Mouse (Mus musculus) erythroid progenitor cell, adult 5-6 weeks (primary cell): ENCODE results near the gene Tmem56. TPM values are rescaled to one million over a fixed set of nuclear protein-coding genes. Genes with fewer than 3 reads are reported as not detected.
A peak's percentile ranks its signal among the peaks of the same experiment; 100 is the strongest.

ENCODE experiments used
- ATAC-seq: replicated peaks from 2 replicates; pipeline ENCODE4 v1.8.0; 2016; ENCODE audit warnings: moderate number of reproducible peaks, mild to moderate bottlenecking, moderate TSS enrichment, inconsistent platforms; ENCODE audit not compliant: poor library complexity, low FRiP score, severe bottlenecking
- total RNA-seq, 2 experiments: library from RNA; stranded (forward) in 1 of 2; stranded (reverse) in 1 of 2; fragments of 150-400 nt in 1 of 2; fragments of 186-747, 209-891 nt in 1 of 2; gene quantifications; 2 replicates each; pipeline versions ENCODE4 v1.2.3 to v1.2.4; 2015 to 2017; ENCODE audit warnings: low replicate concordance in 2 of 2

Gene Tmem56
- total RNA-seq, 2 experiments from 2014 or later: 36.5 to 57.0 TPM

DNA sequence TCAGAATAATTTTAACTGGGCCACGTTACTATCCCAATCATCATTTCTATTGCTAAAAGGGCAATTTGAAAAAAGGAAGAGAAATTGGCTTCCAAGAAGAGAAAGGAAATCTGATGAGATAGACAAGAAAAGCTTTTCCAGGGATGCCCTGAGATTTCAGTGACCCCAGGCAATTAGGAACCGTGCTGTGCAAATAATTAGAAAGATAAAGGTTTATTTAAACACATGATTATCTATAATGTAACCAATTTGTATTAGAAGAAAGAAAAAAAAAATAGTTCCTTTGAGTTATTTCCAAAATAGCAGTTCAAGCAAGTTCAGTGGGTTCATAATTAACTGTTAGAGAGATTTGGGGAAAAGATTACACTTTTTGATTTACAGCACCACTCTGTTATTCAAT, 110.2 kb downstream of the Tmem56 start:
- ATAC-seq: no peak

DNA sequence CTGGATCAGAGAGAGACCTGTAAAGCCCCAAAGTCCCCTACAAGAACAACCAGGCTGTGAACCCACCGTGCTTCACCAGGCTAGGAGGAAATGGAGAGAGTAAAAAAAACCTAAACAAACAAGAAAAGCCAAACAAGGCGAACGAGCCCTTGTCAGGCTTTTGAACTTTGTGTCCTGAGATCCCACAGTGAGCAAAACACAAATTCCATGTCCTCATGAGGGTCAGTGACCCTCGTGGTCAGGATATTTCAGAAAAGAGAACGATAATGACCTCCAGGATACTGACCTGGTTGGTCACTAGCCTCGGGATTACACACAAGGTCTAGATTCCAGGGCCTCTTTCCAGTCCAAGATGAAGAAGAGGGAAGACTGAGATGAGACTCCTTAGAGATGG, 111.0 kb downstream of the Tmem56 start:
- ATAC-seq: peak; percentile 22

DNA sequence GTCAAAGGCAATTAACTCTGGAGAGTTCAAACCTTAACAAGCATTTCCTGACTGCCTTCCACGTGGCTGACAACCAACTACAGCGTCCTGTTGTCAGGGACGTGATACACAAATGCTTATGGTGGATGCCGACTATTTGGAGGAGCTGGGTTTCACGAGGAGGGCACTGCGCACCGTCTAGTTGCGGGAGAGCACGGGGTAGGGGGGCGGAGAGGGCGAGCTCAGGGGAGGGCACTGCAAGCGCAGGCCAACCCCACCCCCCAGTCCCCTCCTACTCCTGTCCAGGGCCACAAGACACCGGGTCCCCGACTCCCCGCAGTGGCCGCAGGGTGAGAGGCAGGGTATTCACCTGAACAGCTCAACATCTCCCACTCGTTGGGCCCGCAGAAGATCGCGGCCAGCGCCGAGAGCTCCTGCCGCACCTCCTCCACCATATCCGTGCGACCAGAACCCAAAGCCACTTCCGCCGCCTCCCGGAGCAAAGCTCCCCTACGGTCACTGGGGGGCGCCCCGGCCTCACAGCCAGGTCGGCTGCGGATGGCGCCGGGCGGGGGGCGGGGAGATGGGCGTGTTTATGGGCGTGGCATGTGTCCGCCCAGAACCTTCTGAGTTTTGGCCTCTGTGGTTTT, 111.5 kb downstream of the Tmem56 start, which contains the start of gene Rwdd3:
TSS of gene Rwdd3 (minus strand) at position 453 of the 629 bp plus-strand sequence.
- ATAC-seq: peak; percentile 94

DNA sequence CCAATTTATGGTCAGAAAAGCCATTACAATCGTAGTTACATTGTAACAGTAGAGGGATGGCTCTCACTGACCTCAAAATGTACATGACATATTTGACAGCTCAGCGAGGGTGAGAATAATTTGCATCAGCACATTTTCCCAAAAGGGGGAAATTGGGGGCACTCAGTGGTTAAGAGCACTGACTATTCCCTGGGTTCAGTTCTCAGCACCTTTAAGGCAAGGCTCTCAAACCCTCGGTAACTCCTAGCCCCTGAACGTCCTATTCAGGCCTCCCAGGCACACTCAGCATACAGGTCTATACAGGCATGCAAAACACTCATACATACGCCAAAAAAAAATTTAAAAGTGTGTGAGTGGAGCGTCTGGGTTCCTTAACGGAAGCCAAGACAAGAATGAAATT, 112.3 kb downstream of the Tmem56 start:
- ATAC-seq: no peak

DNA sequence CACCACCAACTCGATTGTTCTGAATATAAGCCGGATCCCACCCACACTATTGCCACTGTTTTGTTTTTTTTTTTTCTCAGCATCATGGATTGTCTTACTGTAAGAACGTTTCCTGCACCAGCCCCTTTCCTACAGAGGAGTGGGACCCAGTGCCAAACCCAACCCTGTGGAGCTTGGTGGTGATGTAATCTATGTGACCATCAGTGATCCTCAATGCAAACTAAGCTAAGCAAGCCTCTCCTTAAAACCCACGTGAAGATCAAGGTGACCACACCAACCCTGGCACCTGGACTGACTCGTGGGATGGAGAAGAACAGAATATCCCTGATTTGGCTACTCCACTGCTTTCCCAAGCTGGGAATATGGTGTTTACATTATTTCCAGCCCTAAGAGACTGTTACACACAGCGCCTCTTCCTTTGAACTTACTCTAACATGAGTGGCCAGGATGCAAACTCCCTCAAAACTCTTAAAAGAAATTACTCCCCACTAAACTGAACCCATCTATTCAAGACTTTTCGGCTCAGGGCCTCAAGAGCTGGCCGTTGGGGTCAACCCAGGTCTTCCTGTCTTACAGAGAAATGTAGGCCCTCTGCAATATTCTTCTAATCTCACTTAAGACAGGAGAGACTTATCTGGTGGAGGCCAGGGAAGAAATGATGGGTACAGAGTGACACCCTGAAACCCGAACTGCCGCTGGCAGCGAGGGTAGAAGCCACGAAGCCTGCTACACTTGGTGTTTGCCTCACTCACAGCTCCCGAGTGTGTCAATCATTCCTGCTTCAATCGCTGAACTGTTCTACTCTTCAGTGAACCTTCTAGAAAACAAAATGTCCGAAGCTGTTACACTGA, 113.6 kb downstream of the Tmem56 start:
- ATAC-seq: peak; percentile 31; the same call in 1 of the 2 replicates

DNA sequence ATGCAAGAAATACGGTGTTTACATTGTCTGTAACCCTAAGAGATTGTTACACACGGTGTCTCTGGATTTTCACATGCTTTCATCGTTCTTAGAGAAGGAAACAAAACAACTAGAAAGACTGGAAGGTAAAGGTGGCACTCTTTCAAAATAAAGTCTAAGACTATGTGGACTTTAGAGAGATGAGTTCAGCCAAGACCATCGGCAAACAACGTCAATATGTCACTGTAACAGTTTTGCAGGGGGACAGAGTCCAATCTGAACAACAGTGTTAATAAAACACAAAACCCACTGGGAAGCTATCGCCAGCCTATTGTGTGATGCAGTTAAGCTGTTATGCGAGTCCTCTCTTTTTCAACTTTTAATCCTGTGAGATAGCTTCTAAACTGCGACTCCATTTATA, 114.3 kb downstream of the Tmem56 start:
- ATAC-seq: no peak

DNA sequence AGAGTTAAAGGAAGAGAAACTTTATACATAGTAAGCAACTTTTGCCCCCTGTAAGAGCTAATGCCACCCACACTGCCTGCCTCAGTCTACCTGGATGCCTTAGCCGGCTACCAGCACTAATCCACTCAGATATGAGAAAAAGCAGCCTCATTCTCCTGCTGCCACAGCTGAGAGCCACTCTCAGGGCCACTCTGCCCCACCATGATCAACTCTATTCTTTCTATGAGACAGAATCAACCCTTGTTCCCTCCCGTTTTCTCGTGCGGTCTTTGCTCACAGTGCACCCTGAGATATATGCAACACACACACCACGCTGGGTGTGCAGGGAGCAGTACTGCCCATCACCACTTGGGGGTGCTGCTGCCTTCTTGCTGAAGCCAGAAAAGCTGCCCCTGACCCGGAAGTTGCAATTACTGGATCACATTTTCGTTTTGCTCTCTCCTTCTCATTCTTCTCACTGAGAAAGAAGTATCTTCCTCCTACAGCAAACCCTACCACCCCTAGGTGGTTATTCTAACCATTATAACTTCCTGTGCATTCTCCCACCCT, 119.6 kb downstream of the Tmem56 start:
- ATAC-seq: peak; percentile 93

DNA sequence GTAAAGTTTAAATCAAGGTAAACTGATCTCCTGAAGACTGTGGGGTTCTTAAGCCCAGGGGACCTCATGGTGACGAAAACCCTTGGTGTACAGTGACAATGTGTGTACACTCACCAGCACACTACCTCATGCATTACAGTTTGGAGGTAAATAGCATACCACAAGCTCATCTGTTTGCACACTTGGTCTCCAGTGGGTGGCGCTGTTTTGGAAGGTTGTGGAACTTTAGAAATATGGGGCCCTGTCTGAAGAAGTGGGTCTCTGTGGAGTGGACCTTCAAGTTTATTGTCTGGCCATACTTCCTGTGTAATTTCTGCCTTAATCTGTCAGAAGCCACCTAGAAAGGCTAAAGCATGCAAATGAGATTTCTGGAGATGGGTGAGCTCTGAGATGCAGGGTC, 121.2 kb downstream of the Tmem56 start:
- ATAC-seq: no peak

DNA sequence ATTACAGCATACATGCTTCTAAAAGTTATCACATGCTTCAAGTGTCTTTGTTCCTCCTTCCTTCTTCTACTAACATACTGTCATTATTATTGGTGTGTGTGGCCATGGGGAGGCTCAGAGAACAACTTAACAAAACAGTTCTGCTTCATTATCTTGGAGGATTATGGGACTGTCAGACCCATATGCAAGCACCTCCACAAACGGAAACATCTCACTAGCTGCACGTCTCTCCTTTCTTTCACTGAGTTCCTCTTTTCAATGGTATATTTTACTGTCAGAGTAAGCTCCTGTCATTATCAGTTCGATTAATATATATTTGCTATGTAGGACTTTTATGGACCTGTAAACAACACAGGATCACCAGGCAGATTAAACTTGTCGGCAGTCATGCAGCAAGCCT, 122.5 kb downstream of the Tmem56 start:
- no peak for ATAC-seq

DNA sequence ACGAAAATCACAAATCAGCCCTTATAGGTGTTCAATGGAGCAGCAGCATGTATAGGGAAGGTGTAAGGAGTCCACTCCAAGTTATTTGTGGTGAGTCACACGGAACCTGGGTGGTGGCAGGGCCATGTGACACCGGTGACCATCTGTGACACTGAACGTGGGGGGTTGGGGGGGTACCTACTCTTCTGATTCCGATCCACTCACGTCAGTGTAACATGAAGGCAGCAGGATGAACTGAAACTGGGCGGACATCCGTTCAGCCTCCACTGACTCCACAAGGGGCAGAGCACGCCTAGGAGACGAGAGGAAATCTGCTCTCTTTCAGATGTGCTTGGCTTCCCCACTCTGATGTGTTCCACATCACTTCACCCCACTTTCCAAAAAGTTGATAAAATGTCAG, 123.3 kb downstream of the Tmem56 start:
- no peak for ATAC-seq

DNA sequence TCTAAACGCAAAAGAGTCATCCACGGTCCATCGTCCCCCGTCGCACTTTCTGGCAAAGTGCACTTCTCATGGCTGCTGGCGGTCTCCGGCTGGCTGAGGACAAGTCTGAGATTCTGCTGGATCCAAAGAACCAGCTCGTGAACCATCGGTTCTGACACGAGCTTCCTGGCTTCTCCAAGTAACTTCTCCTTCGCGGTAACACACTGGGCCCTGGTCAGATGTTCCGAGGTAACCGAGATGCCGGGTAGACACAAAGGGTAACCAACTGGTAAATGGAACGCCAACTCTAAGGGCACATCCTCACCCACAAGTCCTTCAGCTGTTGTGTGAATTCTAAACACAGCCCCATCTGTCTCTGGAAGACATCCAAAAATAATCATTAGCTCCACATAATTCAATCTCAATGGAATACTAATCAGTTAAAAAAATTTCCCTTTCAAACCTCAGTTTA, 124.0 kb downstream of the Tmem56 start:
- ATAC-seq: no peak

DNA sequence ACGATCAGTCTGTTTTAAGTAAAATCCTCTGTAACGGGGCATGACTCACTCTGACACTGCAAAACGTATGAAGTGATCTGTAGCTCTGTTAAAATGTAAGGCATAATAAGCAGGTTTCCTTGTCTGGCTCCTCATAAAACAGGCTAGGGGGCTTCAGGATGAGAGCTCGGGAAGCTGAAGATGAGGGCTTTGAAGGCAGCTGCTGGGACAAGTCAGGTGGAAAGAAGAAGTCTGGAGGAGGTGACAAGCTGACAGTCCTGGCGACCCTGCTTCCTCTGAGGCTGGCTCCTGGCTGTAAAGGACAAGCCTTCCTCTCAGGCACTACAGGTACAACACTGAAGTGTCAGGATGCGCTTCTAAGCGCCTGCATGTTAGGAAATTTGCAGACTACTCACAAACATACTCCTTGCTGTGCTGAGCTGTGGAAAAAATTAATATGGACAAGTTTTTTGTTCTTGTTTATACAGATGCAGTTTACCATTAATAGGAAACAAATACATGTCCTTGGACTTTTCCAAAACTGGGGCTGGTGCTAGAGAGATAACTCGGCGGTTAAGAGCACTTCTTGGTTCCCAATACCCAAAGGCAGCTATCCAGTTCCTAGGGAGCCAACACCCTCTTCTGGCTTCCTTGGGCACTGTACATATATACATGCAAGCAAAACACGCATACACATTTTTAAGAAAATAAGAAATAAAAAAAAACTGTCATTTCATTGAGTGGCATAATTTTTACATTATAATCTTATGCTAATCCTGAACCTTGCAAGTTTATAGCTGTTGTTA, 125.2 kb downstream of the Tmem56 start:
- ATAC-seq: no peak

DNA sequence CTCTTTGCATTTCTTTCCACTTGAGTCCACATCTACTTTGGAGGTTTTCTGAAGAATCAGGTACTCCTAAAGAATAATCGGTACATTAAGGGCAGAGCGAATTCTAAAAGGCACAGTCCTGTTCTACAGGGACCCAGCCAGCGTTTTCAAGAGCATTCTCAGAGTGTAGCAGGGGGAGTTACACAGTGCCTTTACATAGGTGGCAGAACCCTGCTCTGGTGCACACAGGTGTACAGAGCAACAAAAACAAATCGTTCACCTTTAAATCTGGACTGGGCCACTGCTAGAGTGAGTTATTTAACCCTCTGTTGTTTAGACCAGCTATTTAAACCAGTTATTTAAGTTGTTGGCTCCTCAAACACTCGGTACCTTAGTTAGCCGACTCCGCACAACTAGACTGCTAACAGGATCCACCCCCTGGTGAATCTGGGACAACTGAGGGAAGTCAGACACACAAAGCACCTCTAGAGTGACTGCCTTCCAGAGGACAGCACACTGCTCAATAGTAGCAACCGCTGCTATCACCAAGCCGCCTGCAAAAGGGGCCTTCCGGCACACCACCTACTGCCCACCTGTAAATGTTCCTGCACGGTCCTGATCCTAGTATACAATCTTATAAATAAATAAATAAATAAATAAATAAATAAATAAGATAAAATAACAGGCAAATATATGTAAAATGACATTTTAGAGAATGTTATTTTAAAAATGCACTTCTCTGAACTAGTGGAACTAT, 126.3 kb downstream of the Tmem56 start:
- ATAC-seq: no peak

DNA sequence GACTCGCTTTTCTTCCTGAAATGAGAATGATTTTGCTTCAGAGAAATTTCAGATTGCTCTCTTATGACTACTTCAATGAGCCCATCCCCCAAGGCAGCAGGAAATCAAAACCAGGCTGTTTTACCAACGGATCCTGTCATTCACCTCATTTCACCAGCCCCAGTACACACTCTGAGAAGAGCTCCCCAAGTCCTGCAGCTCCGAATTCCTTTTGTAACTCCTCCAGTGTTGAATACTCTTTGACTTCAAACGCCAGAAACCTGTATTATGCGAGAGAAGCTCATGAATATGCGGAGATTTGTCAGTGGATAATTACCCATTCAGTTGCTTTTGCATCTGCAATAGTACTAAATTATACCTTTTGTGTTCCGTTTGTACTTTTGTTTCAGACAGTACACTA, 126.9 kb downstream of the Tmem56 start:
- ATAC-seq: no peak

Other genes starting within 250 kb of the Tmem56 start
- gene Rwdd3, start 111.4 kb downstream of the Tmem56 start, total RNA-seq (2015; ENCODE audit: low replicate concordance): 2.5 and 2.9 TPM in 2 replicates
- 0.39 TPM in 1 of 2 replicates, not detected in the other for gene Rwdd3, start 111.4 kb downstream of the Tmem56 start, total RNA-seq (2017; ENCODE audit: low replicate concordance)
- 7.6 and 12.6 TPM in 2 replicates for gene Alg14, start 8.7 kb upstream of the Tmem56 start, total RNA-seq (2015; ENCODE audit: low replicate concordance)
- gene Alg14, start 8.7 kb upstream of the Tmem56 start, total RNA-seq (2017; ENCODE audit: low replicate concordance): 0.23 and 2.2 TPM in 2 replicates
- 9.7 and 41.1 TPM in 2 replicates for gene Cnn3, start 143.4 kb upstream of the Tmem56 start, total RNA-seq (2015; ENCODE audit: low replicate concordance)
- gene Cnn3, start 143.4 kb upstream of the Tmem56 start, total RNA-seq (2017; ENCODE audit: low replicate concordance): 13.6 and 36.1 TPM in 2 replicates
- gene Slc44a3, start 249.3 kb upstream of the Tmem56 start, total RNA-seq (2015; ENCODE audit: low replicate concordance): not detected in 2 replicates
- not detected in 2 replicates for gene Slc44a3, start 249.3 kb upstream of the Tmem56 start, total RNA-seq (2017; ENCODE audit: low replicate concordance)